Mouse (Mus musculus): ENCODE measurements at regions not wholly inside any gene's neighbourhood (a gene's known extent, or its start where the extent isn't known, plus 50 kb on each side); places are given as distances from the start of the nearest gene placed in this dataset.

GRCm38 (mm10) chr16:52988852-52989397, 535.1 kb upstream of the Alcam start:
- TF ChIP-seq UBTF (IDR thresholded peaks at IDR 0.05; ENCODE audit: low read depth, low read length) (no peak), MAFK (IDR thresholded peaks at IDR 0.05; ENCODE audit: insufficient replicate concordance, low read length) (no peak), CHD1 (IDR thresholded peaks at IDR 0.05; ENCODE audit: low read depth, low read length) (no peak), MAZ (IDR thresholded peaks at IDR 0.05; ENCODE audit: low read depth, low read length) (no peak), ZKSCAN1 (IDR thresholded peaks at IDR 0.05; ENCODE audit: borderline replicate concordance, low read depth, low read length) (no peak), ELF1 (IDR thresholded peaks at IDR 0.05; ENCODE audit: low read depth, low read length) (no peak), ZNF384 (IDR thresholded peaks at IDR 0.05; ENCODE audit: low read depth, low read length) (no peak)
- no peak overlapping the region for H3K27ac ChIP-seq (ENCODE audit: insufficient read depth, low read depth)
- H3K4me3 ChIP-seq (replicated peaks in 1 of 3; ENCODE audit: low read depth in 2 of 3, low read length in 2 of 3, poor library complexity in 1 of 3), result no peak overlapping the region
- dilution Hi-C loops (cut with MboI; ENCODE audit: extremely low pct_ligation_motif_present, extremely low pct_unique_long_range_greater_than_20kb, low sequenced_read_pairs) (no loop called here), in situ Hi-C loops (cut with MboI; ENCODE audit: low pct_ligation_motif_present, low pct_unique_long_range_greater_than_20kb, low sequenced_read_pairs) (no loop called here)
- no peak overlapping the region for H3K4me2 ChIP-seq (ENCODE audit: insufficient read depth, low read depth, poor library complexity, severe bottlenecking)
- peaks cover 0 to 3% of the 10 kb centered on the region in 2 experiments; a peak in 1 of 4 replicates for H3K4me1 ChIP-seq (ENCODE audit: control insufficient read depth in 1 of 2, insufficient read depth in 2 of 2)
- no peak overlapping the region for H3K9ac ChIP-seq (ENCODE audit: insufficient read depth, low read depth)
- no peak for DNase-seq (ENCODE audit: extremely low read depth)
- no peaks in the 10 kb centered on the region for H3K79me2 ChIP-seq (replicated peaks; ENCODE audit: control insufficient read depth, extremely low read depth, insufficient read depth, poor library complexity, severe bottlenecking)
- no peaks in the 10 kb centered on the region for H3K36me3 ChIP-seq (replicated peaks in 1 of 2; ENCODE audit: control insufficient read depth in 1 of 2, insufficient read depth in 1 of 2, low read length in 1 of 2)
- no peaks in the 10 kb centered on the region for H3K9me3 ChIP-seq (replicated peaks; ENCODE audit: low read length)
- H3K27me3 ChIP-seq (replicated peaks), result no peaks in the 10 kb centered on the region

- dilution Hi-C loops (cut with MboI; ENCODE audit: extremely low pct_ligation_motif_present, extremely low pct_unique_long_range_greater_than_20kb, low sequenced_read_pairs), result no loop called here
Measured at GRCm38 (mm10) chr16:52984336-52984735, 530.5 kb upstream of the Alcam start.

DNA sequence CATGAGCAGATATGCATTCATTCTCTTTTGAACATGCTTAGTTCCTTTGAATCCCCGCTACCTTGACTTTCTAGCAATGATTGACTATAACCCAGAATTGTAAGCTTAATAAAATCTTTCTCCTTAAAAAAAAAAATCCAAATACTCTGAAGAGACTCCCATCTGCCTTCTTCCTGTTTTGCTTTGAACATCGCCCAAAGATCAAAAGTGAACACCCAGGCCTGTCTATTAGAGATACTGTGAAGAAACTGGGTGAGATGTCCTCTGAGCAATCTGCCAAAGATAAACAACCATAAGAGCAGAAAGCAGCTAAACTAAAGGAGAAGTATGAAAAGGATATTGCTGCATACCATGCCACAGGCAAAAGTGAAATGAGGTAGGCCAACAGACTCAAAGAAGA, 527.1 kb upstream of the Alcam start:
- TF ChIP-seq TBP (conservative IDR thresholded peaks at IDR 0.05; ENCODE audit: low read depth, low read length) (no peak), MEF2A (IDR thresholded peaks at IDR 0.05; ENCODE audit: borderline replicate concordance, low read depth, low read length) (no peak), ZC3H11A (IDR thresholded peaks at IDR 0.05; ENCODE audit: low read depth, low read length) (no peak), JUND (conservative IDR thresholded peaks at IDR 0.05; ENCODE audit: low read depth, low read length) (no peak), CTCF (conservative IDR thresholded peaks at IDR 0.05 in 1 of 2, IDR thresholded peaks at IDR 0.05 in 1 of 2; ENCODE audit: low read depth in 2 of 2, low read length in 2 of 2) (no peak), USF1 (IDR thresholded peaks at IDR 0.05; ENCODE audit: low read depth, low read length) (no peak), EP300 (IDR thresholded peaks at IDR 0.05; ENCODE audit: low read length) (no peak), ZKSCAN1 (IDR thresholded peaks at IDR 0.05; ENCODE audit: borderline replicate concordance, low read depth, low read length) (no peak), JUN (IDR thresholded peaks at IDR 0.05; ENCODE audit: insufficient read depth, low read depth, low read length) (no peak), NRF1 (IDR thresholded peaks at IDR 0.05; ENCODE audit: low read depth, low read length) (no peak), SIN3A (IDR thresholded peaks at IDR 0.05; ENCODE audit: low read length) (no peak), BHLHE40 (IDR thresholded peaks at IDR 0.05; ENCODE audit: low read depth, low read length) (no peak), CHD2 (IDR thresholded peaks at IDR 0.05; ENCODE audit: low read length) (no peak), RCOR1 (conservative IDR thresholded peaks at IDR 0.05; ENCODE audit: low read depth, low read length) (no peak), RAD21 (IDR thresholded peaks at IDR 0.05; ENCODE audit: low read depth, low read length) (no peak), MAFK (IDR thresholded peaks at IDR 0.05; ENCODE audit: insufficient replicate concordance, low read length) (no peak)
- no peak overlapping the region for H3K4me2 ChIP-seq (ENCODE audit: insufficient read depth, low read depth, poor library complexity, severe bottlenecking)
- no peaks in the 10 kb centered on the region for H3K36me3 ChIP-seq (replicated peaks in 1 of 2; ENCODE audit: control insufficient read depth in 1 of 2, insufficient read depth in 1 of 2, low read length in 1 of 2)
- H3K27me3 ChIP-seq (replicated peaks), result no peaks in the 10 kb centered on the region
- no peak for DNase-seq (ENCODE audit: extremely low read depth)
- H3K4me3 ChIP-seq (replicated peaks in 1 of 3; ENCODE audit: low read depth in 2 of 3, low read length in 2 of 3, poor library complexity in 1 of 3), result no peak overlapping the region
- H3K4me1 ChIP-seq (ENCODE audit: control insufficient read depth in 1 of 2, insufficient read depth in 2 of 2), result peaks cover 0 to 3% of the 10 kb centered on the region in 2 experiments; a peak in 1 of 4 replicates
- no peak overlapping the region for H3K27ac ChIP-seq (ENCODE audit: insufficient read depth, low read depth)
- H3K9me3 ChIP-seq (replicated peaks; ENCODE audit: low read length), result no peaks in the 10 kb centered on the region
- dilution Hi-C loops (cut with MboI; ENCODE audit: extremely low pct_ligation_motif_present, extremely low pct_unique_long_range_greater_than_20kb, low sequenced_read_pairs), result no loop called here
- no peak overlapping the region for H3K9ac ChIP-seq (ENCODE audit: insufficient read depth, low read depth)
- in situ Hi-C loops (cut with MboI; ENCODE audit: low pct_ligation_motif_present, low pct_unique_long_range_greater_than_20kb, low sequenced_read_pairs), result no loop called here
- H3K79me2 ChIP-seq (replicated peaks; ENCODE audit: control insufficient read depth, extremely low read depth, insufficient read depth, poor library complexity, severe bottlenecking), result no peaks in the 10 kb centered on the region

More at GRCm38 (mm10) chr16:52984336-52984735, 530.5 kb upstream of the Alcam start:
- H3K9ac ChIP-seq (ENCODE audit: insufficient read depth, low read depth), result no peak overlapping the region
- no peak overlapping the region for H3K27ac ChIP-seq (ENCODE audit: insufficient read depth, low read depth)
- in situ Hi-C loops (cut with MboI; ENCODE audit: low pct_ligation_motif_present, low pct_unique_long_range_greater_than_20kb, low sequenced_read_pairs), result no loop called here
- H3K4me2 ChIP-seq (ENCODE audit: insufficient read depth, low read depth, poor library complexity, severe bottlenecking), result no peak overlapping the region
- no peak for TF ChIP-seq TCF12 (IDR thresholded peaks at IDR 0.05; ENCODE audit: low read depth, low read length)
- TF ChIP-seq ELF1 (IDR thresholded peaks at IDR 0.05; ENCODE audit: low read depth, low read length), result no peak
- no peak for TF ChIP-seq MAZ (IDR thresholded peaks at IDR 0.05; ENCODE audit: low read depth, low read length)
- no peak for TF ChIP-seq USF1 (IDR thresholded peaks at IDR 0.05; ENCODE audit: low read depth, low read length)
- TF ChIP-seq KAT2A (IDR thresholded peaks at IDR 0.05; ENCODE audit: insufficient replicate concordance, low read length), result no peak
- no peak for TF ChIP-seq RAD21 (IDR thresholded peaks at IDR 0.05; ENCODE audit: low read depth, low read length)
- no peak for TF ChIP-seq MAFK (IDR thresholded peaks at IDR 0.05; ENCODE audit: insufficient replicate concordance, low read length)
- no peak for TF ChIP-seq E2F4 (IDR thresholded peaks at IDR 0.05; ENCODE audit: insufficient replicate concordance, low read depth, low read length)
- no peak for TF ChIP-seq EP300 (IDR thresholded peaks at IDR 0.05; ENCODE audit: low read length)
- no peak for TF ChIP-seq MAX (IDR thresholded peaks at IDR 0.05; ENCODE audit: low read length)
- no peak for TF ChIP-seq POLR2AphosphoS2 (IDR thresholded peaks at IDR 0.05; ENCODE audit: low read depth, low read length)
- no peak for TF ChIP-seq HCFC1 (IDR thresholded peaks at IDR 0.05; ENCODE audit: low read depth, low read length)
- no peak for TF ChIP-seq BHLHE40 (IDR thresholded peaks at IDR 0.05; ENCODE audit: low read depth, low read length)
- peak; percentile 7 for DNase-seq (ENCODE audit: extremely low read depth)
- H3K79me2 ChIP-seq (replicated peaks; ENCODE audit: control insufficient read depth, extremely low read depth, insufficient read depth, poor library complexity, severe bottlenecking), result no peaks in the 10 kb centered on the region
- peaks cover 0 to 3% of the 10 kb centered on the region in 2 experiments; a peak in 1 of 4 replicates for H3K4me1 ChIP-seq (ENCODE audit: control insufficient read depth in 1 of 2, insufficient read depth in 2 of 2)
- H3K27me3 ChIP-seq (replicated peaks), result no peaks in the 10 kb centered on the region
- H3K4me3 ChIP-seq (replicated peaks in 1 of 3; ENCODE audit: low read depth in 2 of 3, low read length in 2 of 3, poor library complexity in 1 of 3), result no peak overlapping the region
- H3K36me3 ChIP-seq (replicated peaks in 1 of 2; ENCODE audit: control insufficient read depth in 1 of 2, insufficient read depth in 1 of 2, low read length in 1 of 2), result no peaks in the 10 kb centered on the region
- H3K9me3 ChIP-seq (replicated peaks; ENCODE audit: low read length), result no peaks in the 10 kb centered on the region
